ENCODE assay signal across 8 mouse cellular contexts in genomic region chr16:37994647-37995046, GRCm38 (mm10).
DNase-seq lines count a peak whose midpoint lies in the region; ATAC-seq lines count a peak whose summit lies in the region.

No protein-coding gene starts in this region.

- H3K9me3 ChIP-seq in embryonic facial prominence, embryonic 10.5 days, result no peaks in the 10 kb centered on the region
- no peaks in the 10 kb centered on the region for H3K9me3 ChIP-seq in heart, embryonic 13.5 days
- no peaks in the 10 kb centered on the region for H3K9me3 ChIP-seq in kidney, embryonic 16.5 days (ENCODE audit: low read length)
- no peaks in the 10 kb centered on the region for H3K9me3 ChIP-seq in liver, embryonic 16.5 days (replicated peaks; ENCODE audit: control insufficient read depth, low read length)
- no peaks in the 10 kb centered on the region for H3K9me3 ChIP-seq in neural tube, embryonic 13.5 days

- H3K4me3 ChIP-seq in embryonic facial prominence, embryonic 10.5 days, result peak overlapping the region; percentile 35
- peak overlapping the region; percentile 14; the same call in 1 of the 2 replicates for H3K4me3 ChIP-seq in heart, embryonic 13.5 days
- H3K4me3 ChIP-seq in kidney, embryonic 16.5 days (ENCODE audit: low read length), result no peak overlapping the region
- H3K4me3 ChIP-seq in liver, embryonic 16.5 days (ENCODE audit: low read depth, low read length), result no peak overlapping the region
- no peak overlapping the region for H3K4me3 ChIP-seq in neural tube, embryonic 13.5 days

- no peak overlapping the region for H3K9ac ChIP-seq in heart, embryonic 13.5 days
- H3K9ac ChIP-seq in kidney, embryonic 16.5 days (replicated peaks; ENCODE audit: low read length), result no peak overlapping the region
- no peak overlapping the region for H3K9ac ChIP-seq in liver, embryonic 16.5 days (ENCODE audit: low read depth, low read length)
- H3K9ac ChIP-seq in neural tube, embryonic 13.5 days, result no peak overlapping the region

- peaks cover 40% of the 10 kb centered on the region for H3K4me1 ChIP-seq in embryonic facial prominence, embryonic 10.5 days
- peaks cover 28% of the 10 kb centered on the region for H3K4me1 ChIP-seq in heart, embryonic 13.5 days
- H3K4me1 ChIP-seq in kidney, embryonic 16.5 days (ENCODE audit: insufficient read depth, low read length), result peaks cover 15% of the 10 kb centered on the region
- H3K4me1 ChIP-seq in liver, embryonic 16.5 days (ENCODE audit: control insufficient read depth, low read depth, low read length), result no peaks in the 10 kb centered on the region
- H3K4me1 ChIP-seq in neural tube, embryonic 13.5 days (replicated peaks), result peaks cover 50% of the 10 kb centered on the region

- no peaks in the 10 kb centered on the region for H3K36me3 ChIP-seq in embryonic facial prominence, embryonic 10.5 days (replicated peaks)
- no peaks in the 10 kb centered on the region for H3K36me3 ChIP-seq in heart, embryonic 13.5 days
- H3K36me3 ChIP-seq in kidney, embryonic 16.5 days (ENCODE audit: insufficient read depth, low read length), result no peaks in the 10 kb centered on the region
- H3K36me3 ChIP-seq in liver, embryonic 16.5 days (ENCODE audit: control insufficient read depth, insufficient read depth), result no peaks in the 10 kb centered on the region
- 0 out of 2 replicates have a peak, but pooled peaks cover 3% of the 10 kb centered on the region for H3K36me3 ChIP-seq in neural tube, embryonic 13.5 days

- 7% methylated on average over 12 of the region's 12 CpGs for WGBS in embryonic facial prominence, embryonic 10.5 days
- WGBS in heart, embryonic 13.5 days, result 12% methylated on average over 12 of the region's 12 CpGs
- WGBS in kidney, embryonic 16.5 days, result 13% methylated on average over 12 of the region's 12 CpGs
- 7% methylated on average over 12 of the region's 12 CpGs for WGBS in liver, embryonic 16.5 days (ENCODE audit: insufficient replicate concordance)
- WGBS in neural tube, embryonic 13.5 days, result 14% methylated on average over 12 of the region's 12 CpGs

- H3K27ac ChIP-seq in embryonic facial prominence, embryonic 10.5 days (replicated peaks), result peak overlapping the region; percentile 61
- peak overlapping the region; percentile 25; the same call in 1 of the 2 replicates for H3K27ac ChIP-seq in heart, embryonic 13.5 days (replicated peaks)
- no peak overlapping the region for H3K27ac ChIP-seq in kidney, embryonic 16.5 days (ENCODE audit: low read length)
- no peak overlapping the region for H3K27ac ChIP-seq in liver, embryonic 16.5 days (ENCODE audit: low read length)
- peak overlapping the region; percentile 39; the same call in 1 of the 2 replicates for H3K27ac ChIP-seq in neural tube, embryonic 13.5 days (replicated peaks)

- DNase-seq in adrenal gland, adult 8-10 months, result peak; percentile 69
- DNase-seq in embryonic facial prominence, embryonic 10.5 days (ENCODE audit: low spot score), result peak; percentile 69
- DNase-seq in thymus, postnatal 25 days, result peak; percentile 67

- no peaks in the 10 kb centered on the region for H3K27me3 ChIP-seq in embryonic facial prominence, embryonic 10.5 days (replicated peaks; ENCODE audit: low read depth, poor library complexity, severe bottlenecking)
- H3K27me3 ChIP-seq in heart, embryonic 13.5 days (replicated peaks), result no peaks in the 10 kb centered on the region
- H3K27me3 ChIP-seq in kidney, embryonic 16.5 days (ENCODE audit: insufficient read depth, low read length), result no peaks in the 10 kb centered on the region
- H3K27me3 ChIP-seq in liver, embryonic 16.5 days (ENCODE audit: control insufficient read depth, insufficient read depth, low read depth, low read length), result no peaks in the 10 kb centered on the region
- H3K27me3 ChIP-seq in neural tube, embryonic 13.5 days, result no peaks in the 10 kb centered on the region

- peak overlapping the region; percentile 60 for H3K4me2 ChIP-seq in heart, embryonic 13.5 days
- H3K4me2 ChIP-seq in kidney, embryonic 16.5 days (replicated peaks; ENCODE audit: low read depth, low read length), result peak overlapping the region; percentile 35
- H3K4me2 ChIP-seq in liver, embryonic 16.5 days (ENCODE audit: low read depth, low read length), result no peak overlapping the region
- peak overlapping the region; percentile 23; the same call in 1 of the 2 replicates for H3K4me2 ChIP-seq in neural tube, embryonic 13.5 days

- ATAC-seq in CD4-positive, CD25-positive, alpha-beta regulatory T cell, adult 4 months, result peak; percentile 89
- peak; percentile 25; the same call in 1 of the 2 replicates for ATAC-seq in heart, embryonic 13.5 days (ENCODE audit: extremely low read depth, insufficient number of reproducible peaks, low FRiP score, low TSS enrichment)
- ATAC-seq in kidney, embryonic 16.5 days (ENCODE audit: low FRiP score, low TSS enrichment), result peak; percentile 44; the same call in 1 of the 2 replicates
- ATAC-seq in liver, embryonic 16.5 days (ENCODE audit: low read depth), result 0 out of 2 replicates have a peak, but pooled peaks have one; percentile 9
- no peak for ATAC-seq in neural tube, embryonic 13.5 days (ENCODE audit: low read depth)

Comparison
In these comparisons a context has a peak if more than half of its experiments do, and no peak if none do; other contexts are left out.
1. H3K27ac ChIP-seq: peak in embryonic facial prominence, embryonic 10.5 days (single experiment), heart, embryonic 13.5 days (single experiment) and neural tube, embryonic 13.5 days (single experiment); none in kidney, embryonic 16.5 days (single experiment) and liver, embryonic 16.5 days (single experiment).
2. H3K4me3 ChIP-seq: peak in embryonic facial prominence, embryonic 10.5 days (single experiment) and heart, embryonic 13.5 days (single experiment); none in kidney, embryonic 16.5 days (single experiment), liver, embryonic 16.5 days (single experiment) and neural tube, embryonic 13.5 days (single experiment).
3. Peak in every context shown above with its lines, with median percentiles within 50 percentile points of each other: DNase-seq.